Mouse (Mus musculus) liver, embryonic 14.5 days (tissue): Measurements from ENCODE around the gene Spocd1. TPM values are rescaled to one million over a fixed set of nuclear protein-coding genes. Genes with fewer than 3 reads are reported as not detected.

Experiments used
- ATAC-seq: fragments of 200-750 bp; cut with Nextera tagmentation; 2 replicates; pipeline ENCODE4 v1.8.0; 2017; ENCODE audit warnings: moderate number of reproducible peaks, mild to moderate bottlenecking, moderate library complexity; ENCODE audit not compliant: insufficient read depth
- DNase-seq, 3 experiments: peaks; one replicate each; pipeline ENCODE4 v3.0.0-alpha.2; 2012 to 2013; ENCODE audit warnings: low read depth in 3 of 3, low spot score in 3 of 3
- H3K27ac ChIP-seq: fragments of 300-500 bp; sonication (generic); 2 replicates; pipeline ENCODE4 v1.5.1; 2014; ENCODE audit warnings: moderate library complexity, mild to moderate bottlenecking, control low read depth, inconsistent platforms
- H3K27me3 ChIP-seq: fragments of 300-500 bp; sonication (generic); 2 replicates; pipeline ENCODE4 v1.6.1; 2014; ENCODE audit warnings: mild to moderate bottlenecking, low read length, moderate library complexity; ENCODE audit not compliant: control insufficient read depth, insufficient read depth
- H3K36me3 ChIP-seq: fragments of 300-500 bp; sonication (generic); replicated peaks from 2 replicates; pipeline ENCODE4 v1.6.1; 2014; ENCODE audit warnings: low read depth; ENCODE audit not compliant: control insufficient read depth, insufficient read depth
- H3K4me1 ChIP-seq, 2 experiments: fragments of 200-500 bp in 1 of 2; fragments of 300-500 bp in 1 of 2; sonication (generic) in 1 of 2; replicated peaks; 2 replicates each; pipeline ENCODE4 v1.6.1; 2012 to 2014; ENCODE audit warnings: antibody characterized with exemption in 1 of 2, inconsistent platforms in 1 of 2, low read length in 1 of 2; ENCODE audit not compliant: control insufficient read depth in 2 of 2, insufficient read depth in 2 of 2
- H3K4me2 ChIP-seq: fragments of 300-500 bp; sonication (generic); 2 replicates; pipeline ENCODE4 v1.6.1; 2014; ENCODE audit warnings: low read depth, mild to moderate bottlenecking, control low read depth, moderate library complexity
- H3K4me3 ChIP-seq, 2 experiments: fragments of 200-500 bp in 1 of 2; fragments of 300-500 bp in 1 of 2; sonication (generic) in 1 of 2; 2 replicates each; pipeline ENCODE4 v1.5.1; 2012 to 2014; ENCODE audit warnings: low read depth in 2 of 2, low read length in 2 of 2, mild to moderate bottlenecking in 2 of 2, control low read depth in 1 of 2, inconsistent platforms in 1 of 2, moderate library complexity in 1 of 2; ENCODE audit not compliant: insufficient read depth in 1 of 2
- H3K9ac ChIP-seq: fragments of 300-500 bp; sonication (generic); replicated peaks from 2 replicates; pipeline ENCODE4 v1.6.1; 2014; ENCODE audit warnings: mild to moderate bottlenecking, control low read depth, moderate library complexity
- H3K9me3 ChIP-seq: fragments of 300-500 bp; sonication (generic); 2 replicates; pipeline ENCODE4 v1.6.1; 2016; ENCODE audit warnings: low read length, mixed read lengths; ENCODE audit not compliant: control insufficient read depth
- CTCF ChIP-seq: IDR thresholded peaks from 2 replicates; pipeline ENCODE4 v1.5.1; 2016; ENCODE audit warnings: antibody characterized with exemption, low read depth, control low read depth
- EP300 ChIP-seq: IDR thresholded peaks from 2 replicates; pipeline ENCODE4 v1.6.1; 2016; ENCODE audit warnings: antibody characterized with exemption, low read depth
- WGBS: fragments of 180-500 bp; shearing (Covaris S2); extraction: QIAGEN DNeasy Blood & Tissue Kit; methylation state at CpG from one replicate; pipeline ENCODE4 v1.1.7; 2014; ENCODE audit not compliant: insufficient replicate concordance; 5-methylcytosine and 5-hydroxymethylcytosine counted together
- polyA plus RNA-seq, 2 experiments: library from polyadenylated mRNA; depleted of rRNA in 1 of 2; stranded (reverse) in 1 of 2; unstranded in 1 of 2; fragments of >200 nt; fragmentation: Nextera tagmentation in 1 of 2; extraction: Ambion mirVana in 1 of 2; gene quantifications; 2 replicates each; pipeline versions ENCODE4 v1.2.1 to v1.2.3; 2012 to 2014

The Spocd1 gene
- polyA plus RNA-seq, 2 experiments, result 0.03 to 0.11 TPM

GRCm38 (mm10) chr4:129984421-129985061, 55.5 kb downstream of the Spocd1 start, which contains the start of gene Adgrb2:
TSS of gene Adgrb2 (plus strand) at chr4:129984870.
- Histone ChIP-seq H3K4me3 (peak within 1 kb of the TSS in 1 of 2 experiments; percentile 17; a peak in 2 of 4 replicates), H3K4me1 (no peaks in the 10 kb centered on the region), H3K9me3 (no peaks in the 10 kb centered on the region), H3K9ac (no peak within 1 kb of the TSS), H3K27ac (no peak within 1 kb of the TSS), H3K27me3 (peaks cover 82% of the 10 kb centered on the region), H3K36me3 (no peaks in the 10 kb centered on the region), H3K4me2 (peak within 1 kb of the TSS; percentile 38)
- DNase-seq, result no peak
- no peak for ATAC-seq
- 1% methylated on average over 51 of the region's 77 CpGs for WGBS
- TF ChIP-seq EP300 (no peak), CTCF (no peak)

- peaks cover 82% of the 10 kb centered on the region for H3K27me3 ChIP-seq
- H3K36me3 ChIP-seq, result no peaks in the 10 kb centered on the region
- H3K9ac ChIP-seq, result no peak overlapping the region
- no peaks in the 10 kb centered on the region for H3K4me1 ChIP-seq
- no peaks in the 10 kb centered on the region for H3K9me3 ChIP-seq
- DNase-seq (no peak), ATAC-seq (no peak)
- TF ChIP-seq EP300 (no peak), CTCF (no peak)
- no peak overlapping the region for H3K27ac ChIP-seq
- H3K4me2 ChIP-seq, result peak overlapping the region; percentile 38
- under 1% methylated on average over 32 of the region's 48 CpGs for WGBS
- H3K4me3 ChIP-seq, result peak overlapping the region in 1 of 2 experiments; percentile 17; a peak in 2 of 4 replicates
These were observed 56.2 kb downstream of the Spocd1 start for GRCm38 (mm10) chr4:129985161-129985670.

DNA sequence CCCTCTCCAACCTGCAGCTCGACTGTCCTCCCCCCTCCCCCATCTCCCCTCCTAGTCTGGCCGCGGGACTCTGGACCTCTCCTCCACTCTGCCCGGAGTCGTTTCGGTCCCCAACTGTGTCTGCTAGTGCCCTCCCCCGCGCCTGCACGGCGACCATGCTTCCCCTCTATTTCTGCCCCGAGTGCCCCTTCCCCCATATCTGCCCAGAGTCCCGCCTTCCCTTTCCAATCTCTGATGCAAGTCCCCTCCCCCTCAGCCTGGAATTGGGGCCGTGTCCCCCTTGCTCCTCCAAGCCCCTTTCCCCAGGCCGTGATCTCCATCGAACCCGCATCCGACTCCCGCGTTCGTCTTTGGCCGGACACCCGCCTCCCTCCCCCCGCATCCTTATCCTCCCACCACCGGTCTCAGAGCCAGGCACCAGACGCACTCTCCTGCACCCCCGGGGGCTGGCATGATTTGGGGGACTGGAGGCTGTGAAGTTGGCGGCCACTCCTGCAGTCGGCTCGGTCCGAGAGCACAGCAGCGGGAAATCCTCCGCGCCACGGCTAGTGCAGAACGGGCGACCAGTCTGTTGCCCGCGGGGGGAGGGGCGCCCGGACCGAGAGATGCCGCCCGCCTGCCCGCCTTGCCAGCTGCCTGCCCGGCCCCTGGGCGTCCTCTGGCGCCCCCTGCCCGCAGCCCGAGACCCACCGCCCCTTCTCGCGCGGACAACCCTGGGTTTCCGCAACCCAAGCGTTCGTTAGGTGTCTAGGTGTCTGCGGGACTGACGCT, 56.8 kb downstream of the Spocd1 start:
- under 1% methylated on average over 57 of the region's 58 CpGs for WGBS
- Histone ChIP-seq H3K27ac (no peak overlapping the region), H3K4me3 (no peak overlapping the region; a peak in 2 of 4 replicates), H3K36me3 (no peaks in the 10 kb centered on the region), H3K9me3 (no peaks in the 10 kb centered on the region), H3K9ac (no peak overlapping the region), H3K4me1 (no peaks in the 10 kb centered on the region), H3K27me3 (peaks cover 82% of the 10 kb centered on the region), H3K4me2 (peak overlapping the region; percentile 38)
- ATAC-seq (no peak), DNase-seq (no peak)
- TF ChIP-seq CTCF (no peak), EP300 (no peak)

- Histone ChIP-seq H3K27me3 (peaks cover 64% of the 10 kb centered on the region), H3K4me3 (peak overlapping the region in 1 of 2 experiments; percentile 39; a peak in 2 of 4 replicates), H3K4me2 (peak overlapping the region; percentile 38), H3K36me3 (no peaks in the 10 kb centered on the region), H3K9ac (no peak overlapping the region), H3K27ac (no peak overlapping the region), H3K9me3 (no peaks in the 10 kb centered on the region), H3K4me1 (no peaks in the 10 kb centered on the region)
- WGBS, result 1% methylated on average over 52 of the region's 53 CpGs
- DNase-seq, result no peak
- TF ChIP-seq EP300, result no peak
- no peak for TF ChIP-seq CTCF
- ATAC-seq, result no peak
These were observed 58.9 kb downstream of the Spocd1 start for GRCm38 (mm10) chr4:129987825-129988504.
